Mouse (Mus musculus): ENCODE measurements around the gene Egfl8. TPM values are rescaled to one million over a fixed set of nuclear protein-coding genes. Genes with fewer than 3 reads are reported as not detected.

Egfl8 gene
- polyA plus RNA-seq, 1 experiment, result 1.1 TPM

GRCm38 (mm10) chr17:34656666-34657065, 40.9 kb upstream of the Egfl8 start:
- no peaks in the 10 kb centered on the region for H3K4me1 ChIP-seq (ENCODE audit: control insufficient read depth, insufficient read depth, low read length)
- H3K27ac ChIP-seq (ENCODE audit: insufficient read depth, low read length), result no peak overlapping the region
- TF ChIP-seq POLR2A (IDR thresholded peaks at IDR 0.05; ENCODE audit: insufficient read depth, low read length), result no peak
- TF ChIP-seq CTCF (IDR thresholded peaks at IDR 0.05; ENCODE audit: low read depth, low read length), result no peak
- no peak for TF ChIP-seq EP300 (IDR thresholded peaks at IDR 0.05; ENCODE audit: insufficient read depth, low read depth, low read length)
- H3K4me3 ChIP-seq (ENCODE audit: low read depth, low read length), result no peak overlapping the region
- no peaks in the 10 kb centered on the region for H3K27me3 ChIP-seq (ENCODE audit: control insufficient read depth, insufficient read depth, low read length, poor library complexity, severe bottlenecking)
- H3K9me3 ChIP-seq (replicated peaks; ENCODE audit: control insufficient read depth, insufficient read depth, low read length, poor library complexity, severe bottlenecking), result no peaks in the 10 kb centered on the region
- peaks cover 5% of the 10 kb centered on the region; the same call in 1 of the 2 replicates for H3K36me3 ChIP-seq (ENCODE audit: control insufficient read depth, insufficient read depth, low read length, poor library complexity, severe bottlenecking)
- no peak overlapping the region for H3K9ac ChIP-seq (ENCODE audit: low read depth, poor library complexity, severe bottlenecking)

- H3K9ac ChIP-seq (ENCODE audit: low read depth, poor library complexity, severe bottlenecking), result no peak overlapping the region
- H3K27ac ChIP-seq (ENCODE audit: insufficient read depth, low read length), result no peak overlapping the region
- H3K9me3 ChIP-seq (replicated peaks; ENCODE audit: control insufficient read depth, insufficient read depth, low read length, poor library complexity, severe bottlenecking), result no peaks in the 10 kb centered on the region
- H3K4me3 ChIP-seq (ENCODE audit: low read depth, low read length), result no peak overlapping the region
- H3K36me3 ChIP-seq (ENCODE audit: control insufficient read depth, insufficient read depth, low read length, poor library complexity, severe bottlenecking), result peaks cover 5% of the 10 kb centered on the region; the same call in 1 of the 2 replicates
- H3K27me3 ChIP-seq (ENCODE audit: control insufficient read depth, insufficient read depth, low read length, poor library complexity, severe bottlenecking), result no peaks in the 10 kb centered on the region
- H3K4me1 ChIP-seq (ENCODE audit: control insufficient read depth, insufficient read depth, low read length), result no peaks in the 10 kb centered on the region
- no peak for TF ChIP-seq POLR2A (IDR thresholded peaks at IDR 0.05; ENCODE audit: insufficient read depth, low read length)
Observed at GRCm38 (mm10) chr17:34655581-34655991, 39.8 kb upstream of the Egfl8 start.

DNA sequence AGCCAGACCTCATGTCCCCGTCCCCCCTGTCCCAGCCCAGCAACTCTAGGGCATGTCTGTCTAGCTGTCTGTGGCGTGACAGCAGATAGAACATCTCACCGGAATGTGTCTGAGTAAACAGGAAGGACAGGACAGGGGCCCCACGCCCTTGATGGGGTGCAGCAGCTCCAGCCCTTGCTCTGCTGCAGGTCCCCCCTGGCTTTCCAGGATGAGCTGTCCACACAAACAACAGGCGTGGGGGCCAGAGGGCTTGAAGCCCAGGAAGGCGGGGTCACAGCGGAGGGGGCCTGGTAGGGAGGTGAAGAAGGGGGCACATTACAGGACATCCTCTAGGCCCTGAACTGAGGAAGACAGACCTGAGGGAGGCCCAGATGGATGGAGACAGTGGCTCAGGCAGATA, 39.4 kb upstream of the Egfl8 start:
- Histone ChIP-seq H3K4me3 (ENCODE audit: low read depth, low read length) (no peak overlapping the region), H3K27ac (ENCODE audit: insufficient read depth, low read length) (no peak overlapping the region), H3K27me3 (ENCODE audit: control insufficient read depth, insufficient read depth, low read length, poor library complexity, severe bottlenecking) (no peaks in the 10 kb centered on the region), H3K9me3 (replicated peaks; ENCODE audit: control insufficient read depth, insufficient read depth, low read length, poor library complexity, severe bottlenecking) (no peaks in the 10 kb centered on the region), H3K9ac (ENCODE audit: low read depth, poor library complexity, severe bottlenecking) (no peak overlapping the region), H3K4me1 (ENCODE audit: control insufficient read depth, insufficient read depth, low read length) (no peaks in the 10 kb centered on the region), H3K36me3 (ENCODE audit: control insufficient read depth, insufficient read depth, low read length, poor library complexity, severe bottlenecking) (peaks cover 5% of the 10 kb centered on the region; the same call in 1 of the 2 replicates)
- TF ChIP-seq CTCF (IDR thresholded peaks at IDR 0.05; ENCODE audit: low read depth, low read length), result no peak
- TF ChIP-seq POLR2A (IDR thresholded peaks at IDR 0.05; ENCODE audit: insufficient read depth, low read length), result no peak
- no peak for TF ChIP-seq EP300 (IDR thresholded peaks at IDR 0.05; ENCODE audit: insufficient read depth, low read depth, low read length)

GRCm38 (mm10) chr17:34654392-34654791, 38.6 kb upstream of the Egfl8 start:
- H3K9me3 ChIP-seq (replicated peaks; ENCODE audit: control insufficient read depth, insufficient read depth, low read length, poor library complexity, severe bottlenecking), result no peaks in the 10 kb centered on the region
- TF ChIP-seq EP300 (IDR thresholded peaks at IDR 0.05; ENCODE audit: insufficient read depth, low read depth, low read length) (no peak), CTCF (IDR thresholded peaks at IDR 0.05; ENCODE audit: low read depth, low read length) (no peak)
- no peak overlapping the region for H3K27ac ChIP-seq (ENCODE audit: insufficient read depth, low read length)
- no peak overlapping the region for H3K4me3 ChIP-seq (ENCODE audit: low read depth, low read length)
- peaks cover 6% of the 10 kb centered on the region; the same call in 1 of the 2 replicates for H3K36me3 ChIP-seq (ENCODE audit: control insufficient read depth, insufficient read depth, low read length, poor library complexity, severe bottlenecking)
- H3K27me3 ChIP-seq (ENCODE audit: control insufficient read depth, insufficient read depth, low read length, poor library complexity, severe bottlenecking), result no peaks in the 10 kb centered on the region
- H3K9ac ChIP-seq (ENCODE audit: low read depth, poor library complexity, severe bottlenecking), result no peak overlapping the region
- no peaks in the 10 kb centered on the region for H3K4me1 ChIP-seq (ENCODE audit: control insufficient read depth, insufficient read depth, low read length)

DNA sequence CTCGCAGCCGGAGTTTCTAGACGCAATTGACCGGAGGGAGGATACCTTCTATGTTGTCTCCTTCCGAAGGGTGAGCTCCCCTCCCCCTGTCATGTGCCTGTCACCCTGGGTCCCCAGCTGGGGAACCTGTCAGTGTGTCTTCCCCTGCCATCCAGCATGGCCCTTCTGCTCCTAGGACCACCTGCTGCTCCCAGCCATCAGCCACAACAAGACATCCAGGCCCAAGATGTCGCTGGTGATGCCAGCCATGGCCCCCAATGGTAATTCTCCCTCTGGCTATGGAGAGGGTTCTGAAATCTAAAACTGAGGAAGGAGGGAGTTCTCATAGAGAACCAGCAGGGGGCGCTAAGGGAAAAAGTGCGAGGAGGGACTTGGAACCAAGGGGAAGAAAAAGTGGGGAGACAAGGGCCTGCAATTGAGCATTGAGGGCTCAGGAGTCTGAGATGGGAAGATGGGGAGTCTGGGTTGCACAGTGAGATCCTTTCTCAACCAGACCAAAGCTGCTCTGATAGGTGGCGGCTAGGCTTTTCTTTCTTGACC, 38.0 kb upstream of the Egfl8 start:
- no peaks in the 10 kb centered on the region for H3K27me3 ChIP-seq (ENCODE audit: control insufficient read depth, insufficient read depth, low read length, poor library complexity, severe bottlenecking)
- no peak overlapping the region for H3K27ac ChIP-seq (ENCODE audit: insufficient read depth, low read length)
- peaks cover 9% of the 10 kb centered on the region; the same call in 1 of the 2 replicates for H3K36me3 ChIP-seq (ENCODE audit: control insufficient read depth, insufficient read depth, low read length, poor library complexity, severe bottlenecking)
- H3K9ac ChIP-seq (ENCODE audit: low read depth, poor library complexity, severe bottlenecking), result no peak overlapping the region
- no peaks in the 10 kb centered on the region for H3K9me3 ChIP-seq (replicated peaks; ENCODE audit: control insufficient read depth, insufficient read depth, low read length, poor library complexity, severe bottlenecking)
- H3K4me3 ChIP-seq (ENCODE audit: low read depth, low read length), result no peak overlapping the region
- no peaks in the 10 kb centered on the region for H3K4me1 ChIP-seq (ENCODE audit: control insufficient read depth, insufficient read depth, low read length)
- TF ChIP-seq EP300 (IDR thresholded peaks at IDR 0.05; ENCODE audit: insufficient read depth, low read depth, low read length), result no peak
- TF ChIP-seq CTCF (IDR thresholded peaks at IDR 0.05; ENCODE audit: low read depth, low read length), result peak; percentile 40
- TF ChIP-seq POLR2A (IDR thresholded peaks at IDR 0.05; ENCODE audit: insufficient read depth, low read length), result no peak

- Histone ChIP-seq H3K4me3 (ENCODE audit: low read depth, low read length) (no peak overlapping the region), H3K4me1 (ENCODE audit: control insufficient read depth, insufficient read depth, low read length) (no peaks in the 10 kb centered on the region), H3K9ac (ENCODE audit: low read depth, poor library complexity, severe bottlenecking) (no peak overlapping the region), H3K27me3 (ENCODE audit: control insufficient read depth, insufficient read depth, low read length, poor library complexity, severe bottlenecking) (no peaks in the 10 kb centered on the region), H3K9me3 (replicated peaks; ENCODE audit: control insufficient read depth, insufficient read depth, low read length, poor library complexity, severe bottlenecking) (no peaks in the 10 kb centered on the region), H3K36me3 (ENCODE audit: control insufficient read depth, insufficient read depth, low read length, poor library complexity, severe bottlenecking) (peaks cover 9% of the 10 kb centered on the region; the same call in 1 of the 2 replicates), H3K27ac (ENCODE audit: insufficient read depth, low read length) (no peak overlapping the region)
- TF ChIP-seq POLR2A (IDR thresholded peaks at IDR 0.05; ENCODE audit: insufficient read depth, low read length), result no peak
- TF ChIP-seq EP300 (IDR thresholded peaks at IDR 0.05; ENCODE audit: insufficient read depth, low read depth, low read length), result no peak
- no peak for TF ChIP-seq CTCF (IDR thresholded peaks at IDR 0.05; ENCODE audit: low read depth, low read length)
Observed at GRCm38 (mm10) chr17:34652985-34653384, 37.2 kb upstream of the Egfl8 start.
